Mouse (Mus musculus): ENCODE results near the gene Esrrg. TPM values are rescaled to one million over a fixed set of nuclear protein-coding genes. Genes with fewer than 3 reads are reported as not detected.

Gene Esrrg
- polyA plus RNA-seq, 1 experiment from 2014 or later: 1.2 TPM

DNA sequence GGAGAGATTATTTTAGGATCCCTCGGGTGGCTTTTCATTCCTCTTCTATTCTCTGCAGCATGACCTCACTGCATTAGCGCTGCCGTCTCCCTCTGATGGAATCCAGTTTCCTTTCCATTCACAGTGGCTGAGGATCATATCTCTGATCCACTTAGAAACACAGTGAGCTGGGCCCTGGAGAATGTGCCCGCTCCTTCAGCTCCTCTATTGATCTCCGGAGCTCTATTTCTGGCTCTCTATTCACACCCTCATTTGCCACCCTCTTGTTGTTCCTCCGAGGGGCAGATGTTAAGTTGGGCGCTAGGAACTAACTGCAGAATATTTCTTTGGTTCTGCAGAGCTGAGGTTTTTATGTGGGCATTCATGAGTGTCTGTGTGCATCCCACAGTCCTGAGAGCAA lies 228.3 kb downstream of the Esrrg start:
- Histone ChIP-seq H3K9ac (ENCODE audit: low read length) (no peak overlapping the region), H3K27me3 (ENCODE audit: control insufficient read depth, insufficient read depth, low read length) (no peaks in the 10 kb centered on the region), H3K36me3 (ENCODE audit: control insufficient read depth, insufficient read depth, low read length) (no peaks in the 10 kb centered on the region), H3K9me3 (ENCODE audit: control insufficient read depth, low read length) (no peaks in the 10 kb centered on the region), H3K4me2 (ENCODE audit: low read depth, severe bottlenecking) (no peak overlapping the region), H3K4me1 (ENCODE audit: control insufficient read depth, insufficient read depth, low read length) (no peaks in the 10 kb centered on the region), H3K27ac (replicated peaks; ENCODE audit: low read depth, low read length) (no peak overlapping the region), H3K4me3 (ENCODE audit: low read depth, low read length) (no peak overlapping the region)
- ATAC-seq (ENCODE audit: insufficient number of reproducible peaks, low FRiP score, low TSS enrichment, low read depth): no peak
- DNase-seq (ENCODE audit: low spot score): no peak
- WGBS: 36% methylated on average over 7 of the region's 7 CpGs

GRCm38 (mm10) chr1:187841629-187842028 lies 233.0 kb downstream of the Esrrg start:
- no peak overlapping the region for H3K9ac ChIP-seq (ENCODE audit: low read length)

GRCm38 (mm10) chr1:187842702-187843101 lies 234.1 kb downstream of the Esrrg start:
- WGBS: 89% methylated on average over 5 of the region's 5 CpGs
- Histone ChIP-seq H3K4me2 (ENCODE audit: low read depth, severe bottlenecking) (no peak overlapping the region), H3K27me3 (ENCODE audit: control insufficient read depth, insufficient read depth, low read length) (no peaks in the 10 kb centered on the region), H3K4me1 (ENCODE audit: control insufficient read depth, insufficient read depth, low read length) (no peaks in the 10 kb centered on the region), H3K9me3 (ENCODE audit: control insufficient read depth, low read length) (no peaks in the 10 kb centered on the region), H3K4me3 (ENCODE audit: low read depth, low read length) (no peak overlapping the region), H3K9ac (ENCODE audit: low read length) (no peak overlapping the region), H3K27ac (replicated peaks; ENCODE audit: low read depth, low read length) (no peak overlapping the region), H3K36me3 (ENCODE audit: control insufficient read depth, insufficient read depth, low read length) (no peaks in the 10 kb centered on the region)
- DNase-seq (ENCODE audit: low spot score): no peak
- ATAC-seq (ENCODE audit: insufficient number of reproducible peaks, low FRiP score, low TSS enrichment, low read depth): no peak

More at GRCm38 (mm10) chr1:187841629-187842028, 233.0 kb downstream of the Esrrg start:
- no peaks in the 10 kb centered on the region for H3K9me3 ChIP-seq (ENCODE audit: control insufficient read depth, low read length)
- no peaks in the 10 kb centered on the region for H3K4me1 ChIP-seq (ENCODE audit: control insufficient read depth, insufficient read depth, low read length)
- H3K27me3 ChIP-seq (ENCODE audit: control insufficient read depth, insufficient read depth, low read length): no peaks in the 10 kb centered on the region
- no peak for ATAC-seq (ENCODE audit: insufficient number of reproducible peaks, low FRiP score, low TSS enrichment, low read depth)
- no peaks in the 10 kb centered on the region for H3K36me3 ChIP-seq (ENCODE audit: control insufficient read depth, insufficient read depth, low read length)
- WGBS: 82% methylated on average over 8 of the region's 8 CpGs
- DNase-seq (ENCODE audit: low spot score): no peak
- H3K4me2 ChIP-seq (ENCODE audit: low read depth, severe bottlenecking): no peak overlapping the region
- H3K4me3 ChIP-seq (ENCODE audit: low read depth, low read length): no peak overlapping the region
- H3K27ac ChIP-seq (replicated peaks; ENCODE audit: low read depth, low read length): no peak overlapping the region

- Histone ChIP-seq H3K4me1 (ENCODE audit: control insufficient read depth, insufficient read depth, low read length) (peaks cover 7% of the 10 kb centered on the region; the same call in 1 of the 2 replicates), H3K4me3 (ENCODE audit: low read depth, low read length) (no peak overlapping the region), H3K27ac (replicated peaks; ENCODE audit: low read depth, low read length) (no peak overlapping the region), H3K9ac (ENCODE audit: low read length) (no peak overlapping the region), H3K4me2 (ENCODE audit: low read depth, severe bottlenecking) (no peak overlapping the region), H3K9me3 (ENCODE audit: control insufficient read depth, low read length) (no peaks in the 10 kb centered on the region), H3K27me3 (ENCODE audit: control insufficient read depth, insufficient read depth, low read length) (no peaks in the 10 kb centered on the region), H3K36me3 (ENCODE audit: control insufficient read depth, insufficient read depth, low read length) (no peaks in the 10 kb centered on the region)
- DNase-seq (ENCODE audit: low spot score): peak; percentile 54
- peak; percentile 35; the same call in 1 of the 2 replicates for ATAC-seq (ENCODE audit: insufficient number of reproducible peaks, low FRiP score, low TSS enrichment, low read depth)
- 27% methylated on average over 8 of the region's 8 CpGs for WGBS
These were observed 245.6 kb downstream of the Esrrg start for GRCm38 (mm10) chr1:187854148-187854547.

DNA sequence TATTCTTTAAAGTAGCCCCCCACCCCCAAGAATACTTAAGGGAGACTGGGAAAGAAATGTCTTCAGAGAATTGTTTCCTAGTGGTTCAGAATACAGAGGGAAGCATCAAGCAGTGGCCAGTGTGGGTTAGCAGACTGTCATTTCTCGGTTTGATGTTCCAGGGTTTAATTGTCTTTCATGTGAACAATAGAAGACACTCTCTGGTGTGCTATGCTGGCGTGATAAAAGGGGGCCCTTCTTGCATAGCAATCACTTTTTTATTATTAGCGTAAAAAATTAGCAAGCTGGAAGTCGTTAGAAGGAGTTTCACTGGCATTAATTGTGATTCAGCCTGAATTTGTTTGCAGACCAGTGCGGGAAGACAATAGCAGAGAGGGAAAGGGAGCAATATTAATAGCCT lies 253.7 kb downstream of the Esrrg start:
- H3K36me3 ChIP-seq (ENCODE audit: control insufficient read depth, insufficient read depth, low read length): no peaks in the 10 kb centered on the region
- H3K4me2 ChIP-seq (ENCODE audit: low read depth, severe bottlenecking): no peak overlapping the region
- ATAC-seq (ENCODE audit: insufficient number of reproducible peaks, low FRiP score, low TSS enrichment, low read depth) (no peak), DNase-seq (ENCODE audit: low spot score) (no peak)
- 47% methylated on average over 5 of the region's 5 CpGs for WGBS
- no peaks in the 10 kb centered on the region for H3K4me1 ChIP-seq (ENCODE audit: control insufficient read depth, insufficient read depth, low read length)
- no peaks in the 10 kb centered on the region for H3K27me3 ChIP-seq (ENCODE audit: control insufficient read depth, insufficient read depth, low read length)
- no peak overlapping the region for H3K9ac ChIP-seq (ENCODE audit: low read length)
- no peak overlapping the region for H3K27ac ChIP-seq (replicated peaks; ENCODE audit: low read depth, low read length)
- no peaks in the 10 kb centered on the region for H3K9me3 ChIP-seq (ENCODE audit: control insufficient read depth, low read length)
- no peak overlapping the region for H3K4me3 ChIP-seq (ENCODE audit: low read depth, low read length)

DNA sequence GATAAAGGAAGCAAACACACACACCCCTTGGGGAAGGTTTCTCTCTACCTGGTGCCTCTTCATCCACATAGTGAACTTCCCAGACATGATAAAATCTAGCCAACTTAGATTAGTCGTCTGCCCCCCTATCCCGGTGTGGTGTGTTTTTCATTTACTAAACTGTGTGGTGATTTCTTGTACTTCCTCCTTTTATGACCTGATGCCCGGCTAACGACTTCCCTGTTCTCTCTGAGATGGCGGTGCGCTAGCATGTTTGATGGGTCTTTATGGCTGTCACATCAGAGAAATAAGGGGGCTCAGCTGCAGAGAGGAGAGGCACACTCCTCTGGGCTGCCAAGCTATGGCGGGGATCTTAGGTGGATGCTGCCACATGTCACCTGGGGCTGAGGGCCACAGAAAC lies 259.8 kb downstream of the Esrrg start:
- Histone ChIP-seq H3K27ac (replicated peaks; ENCODE audit: low read depth, low read length) (0 out of 2 replicates have a peak overlapping the region, but pooled peaks have one; percentile 8), H3K4me2 (ENCODE audit: low read depth, severe bottlenecking) (no peak overlapping the region), H3K9ac (ENCODE audit: low read length) (no peak overlapping the region), H3K9me3 (ENCODE audit: control insufficient read depth, low read length) (no peaks in the 10 kb centered on the region), H3K27me3 (ENCODE audit: control insufficient read depth, insufficient read depth, low read length) (no peaks in the 10 kb centered on the region), H3K4me1 (ENCODE audit: control insufficient read depth, insufficient read depth, low read length) (0 out of 2 replicates have a peak, but pooled peaks cover 5% of the 10 kb centered on the region), H3K36me3 (ENCODE audit: control insufficient read depth, insufficient read depth, low read length) (no peaks in the 10 kb centered on the region), H3K4me3 (ENCODE audit: low read depth, low read length) (no peak overlapping the region)
- DNase-seq (ENCODE audit: low spot score) (no peak), ATAC-seq (ENCODE audit: insufficient number of reproducible peaks, low FRiP score, low TSS enrichment, low read depth) (no peak)
- 10% methylated on average over 7 of the region's 7 CpGs for WGBS

DNA sequence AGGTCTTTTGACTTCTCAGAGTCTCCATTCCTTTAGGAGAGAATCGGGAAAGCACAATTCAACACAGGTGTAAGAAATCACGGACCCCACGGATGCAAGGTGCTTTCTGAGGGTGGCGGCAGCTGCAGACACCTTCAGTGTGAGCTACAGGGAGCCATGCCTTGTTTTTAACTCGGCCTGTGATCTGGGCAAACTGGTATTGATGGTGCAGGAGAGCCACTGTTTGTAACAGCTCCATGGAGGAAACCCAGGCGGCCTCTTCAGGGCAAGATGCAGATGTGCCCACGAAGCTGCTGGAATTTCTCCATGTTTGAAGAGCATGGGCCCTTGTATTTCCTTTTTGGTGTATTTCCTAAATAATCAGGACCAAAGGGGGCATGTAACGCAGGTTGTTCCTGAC lies 263.6 kb downstream of the Esrrg start:
- WGBS: 47% methylated on average over 8 of the region's 8 CpGs
- ATAC-seq (ENCODE audit: insufficient number of reproducible peaks, low FRiP score, low TSS enrichment, low read depth): no peak
- no peak overlapping the region for H3K9ac ChIP-seq (ENCODE audit: low read length)
- no peaks in the 10 kb centered on the region for H3K36me3 ChIP-seq (ENCODE audit: control insufficient read depth, insufficient read depth, low read length)
- no peak overlapping the region for H3K4me3 ChIP-seq (ENCODE audit: low read depth, low read length)
- no peaks in the 10 kb centered on the region for H3K9me3 ChIP-seq (ENCODE audit: control insufficient read depth, low read length)
- 0 out of 2 replicates have a peak, but pooled peaks cover 5% of the 10 kb centered on the region for H3K4me1 ChIP-seq (ENCODE audit: control insufficient read depth, insufficient read depth, low read length)
- DNase-seq (ENCODE audit: low spot score): no peak
- H3K27me3 ChIP-seq (ENCODE audit: control insufficient read depth, insufficient read depth, low read length): no peaks in the 10 kb centered on the region
- no peak overlapping the region for H3K4me2 ChIP-seq (ENCODE audit: low read depth, severe bottlenecking)
- H3K27ac ChIP-seq (replicated peaks; ENCODE audit: low read depth, low read length): no peak overlapping the region

GRCm38 (mm10) chr1:187872744-187873143 lies 264.2 kb downstream of the Esrrg start:
- Histone ChIP-seq H3K27me3 (ENCODE audit: control insufficient read depth, insufficient read depth, low read length) (no peaks in the 10 kb centered on the region), H3K9ac (ENCODE audit: low read length) (no peak overlapping the region), H3K9me3 (ENCODE audit: control insufficient read depth, low read length) (no peaks in the 10 kb centered on the region), H3K4me1 (ENCODE audit: control insufficient read depth, insufficient read depth, low read length) (0 out of 2 replicates have a peak, but pooled peaks cover 5% of the 10 kb centered on the region), H3K36me3 (ENCODE audit: control insufficient read depth, insufficient read depth, low read length) (no peaks in the 10 kb centered on the region), H3K27ac (replicated peaks; ENCODE audit: low read depth, low read length) (no peak overlapping the region), H3K4me2 (ENCODE audit: low read depth, severe bottlenecking) (no peak overlapping the region), H3K4me3 (ENCODE audit: low read depth, low read length) (no peak overlapping the region)
- WGBS: 67% methylated on average over 6 of the region's 6 CpGs
- ATAC-seq (ENCODE audit: insufficient number of reproducible peaks, low FRiP score, low TSS enrichment, low read depth): no peak
- DNase-seq (ENCODE audit: low spot score): no peak

- no peak overlapping the region for H3K27ac ChIP-seq (replicated peaks; ENCODE audit: low read depth, low read length)
These were observed 265.2 kb downstream of the Esrrg start for GRCm38 (mm10) chr1:187873770-187874169.

More at GRCm38 (mm10) chr1:187873770-187874169, 265.2 kb downstream of the Esrrg start:
- DNase-seq (ENCODE audit: low spot score): no peak
- H3K4me2 ChIP-seq (ENCODE audit: low read depth, severe bottlenecking): no peak overlapping the region
- H3K36me3 ChIP-seq (ENCODE audit: control insufficient read depth, insufficient read depth, low read length): no peaks in the 10 kb centered on the region
- H3K27me3 ChIP-seq (ENCODE audit: control insufficient read depth, insufficient read depth, low read length): no peaks in the 10 kb centered on the region
- 70% methylated on average over 2 of the region's 2 CpGs for WGBS
- H3K9me3 ChIP-seq (ENCODE audit: control insufficient read depth, low read length): no peaks in the 10 kb centered on the region
- no peak for ATAC-seq (ENCODE audit: insufficient number of reproducible peaks, low FRiP score, low TSS enrichment, low read depth)
- no peak overlapping the region for H3K9ac ChIP-seq (ENCODE audit: low read length)
- no peak overlapping the region for H3K4me3 ChIP-seq (ENCODE audit: low read depth, low read length)
- H3K4me1 ChIP-seq (ENCODE audit: control insufficient read depth, insufficient read depth, low read length): 0 out of 2 replicates have a peak, but pooled peaks cover 1% of the 10 kb centered on the region
